Mouse (Mus musculus): ENCODE measurements around the gene Zik1. TPM values are rescaled to one million over a fixed set of nuclear protein-coding genes. Genes with fewer than 3 reads are reported as not detected.

The Zik1 gene
- total RNA-seq (2021) = 1 to 10 TPM; 1.6 to 2.2 TPM
- polyA plus RNA-seq (2012; rRNA removed) = 0.59 and 0.85 TPM in 2 replicates
- long read RNA-seq, full-length matches to known transcripts = 2 of 2 reads
- long read RNA-seq, partial matches to known transcripts = 0 of 2 reads
- long read RNA-seq, other reads (novel, unspliced or antisense) = 0 of 2 reads

GRCm38 (mm10) chr7:10494786-10495521, at the start of gene Zik1:
Gene Zik1, minus strand, starts transcription at chr7:10495394.
- peak within 1 kb of the TSS; percentile 32 for H3K27ac ChIP-seq
- H3K27me3 ChIP-seq (ENCODE audit: control insufficient read depth, insufficient read depth, low read length) = 0 out of 2 replicates have a peak, but pooled peaks cover 1% of the 10 kb centered on the region

GRCm38 (mm10) chr7:10495578-10495977, 384 bp upstream of the Zik1 start:
- peaks cover 1% of the 10 kb centered on the region; the same call in 1 of the 2 replicates for H3K4me1 ChIP-seq (ENCODE audit: control insufficient read depth, insufficient read depth, low read length)
- peaks cover 1% of the 10 kb centered on the region; the same call in 1 of the 2 replicates for H3K36me3 ChIP-seq (ENCODE audit: control insufficient read depth, insufficient read depth, low read length)
- H3K27ac ChIP-seq = no peak overlapping the region
- intact Hi-C loops (cut with DNase I) = no loop called here
- no peak overlapping the region; the same call in 1 of the 2 replicates for H3K4me3 ChIP-seq
- 0 out of 2 replicates have a peak, but pooled peaks cover 1% of the 10 kb centered on the region for H3K27me3 ChIP-seq (ENCODE audit: control insufficient read depth, insufficient read depth, low read length)
- TF ChIP-seq CTCF (IDR thresholded peaks at IDR 0.05) (no peak), POLR2A (IDR thresholded peaks at IDR 0.05; ENCODE audit: insufficient read depth, low read depth, low read length) (no peak), EP300 (IDR thresholded peaks at IDR 0.05; ENCODE audit: insufficient read depth, low read depth, low read length) (no peak)
- DNase-seq = no peak
- H3K79me2 ChIP-seq (replicated peaks; ENCODE audit: control insufficient read depth, insufficient read depth, low read length) = no peaks in the 10 kb centered on the region
- WGBS = 38% methylated on average over 6 of the region's 6 CpGs
- H3K9ac ChIP-seq (ENCODE audit: low read depth, low read length) = no peak overlapping the region

More at GRCm38 (mm10) chr7:10494786-10495521, at the start of gene Zik1:
- H3K4me3 ChIP-seq = peak within 1 kb of the TSS; percentile 65
- H3K79me2 ChIP-seq (replicated peaks; ENCODE audit: control insufficient read depth, insufficient read depth, low read length) = no peaks in the 10 kb centered on the region
- H3K36me3 ChIP-seq (ENCODE audit: control insufficient read depth, insufficient read depth, low read length) = peaks cover 3% of the 10 kb centered on the region; the same call in 1 of the 2 replicates
- intact Hi-C loops (cut with DNase I) = no loop called here
- peaks cover 1% of the 10 kb centered on the region; the same call in 1 of the 2 replicates for H3K4me1 ChIP-seq (ENCODE audit: control insufficient read depth, insufficient read depth, low read length)
- peak; percentile 64 to 70 for DNase-seq
- peak within 1 kb of the TSS; percentile 64 for H3K9ac ChIP-seq (ENCODE audit: low read depth, low read length)
- 0 out of 2 replicates have a peak, but pooled peaks have one; percentile 33 for TF ChIP-seq POLR2A (IDR thresholded peaks at IDR 0.05; ENCODE audit: insufficient read depth, low read depth, low read length)
- no peak for TF ChIP-seq CTCF (IDR thresholded peaks at IDR 0.05)
- 2% methylated on average over 33 of the region's 33 CpGs for WGBS

- Histone ChIP-seq H3K79me2 (replicated peaks; ENCODE audit: control insufficient read depth, insufficient read depth, low read length) (no peaks in the 10 kb centered on the region), H3K9ac (ENCODE audit: low read depth, low read length) (no peak overlapping the region), H3K4me3 (no peak overlapping the region), H3K27me3 (ENCODE audit: control insufficient read depth, insufficient read depth, low read length) (no peaks in the 10 kb centered on the region), H3K27ac (no peak overlapping the region), H3K36me3 (ENCODE audit: control insufficient read depth, insufficient read depth, low read length) (no peaks in the 10 kb centered on the region), H3K4me1 (ENCODE audit: control insufficient read depth, insufficient read depth, low read length) (no peaks in the 10 kb centered on the region)
- DNase-seq = no peak
- 70% methylated on average over 18 of the region's 18 CpGs for WGBS
- intact Hi-C loops (cut with DNase I) = no loop called here
- TF ChIP-seq EP300 (IDR thresholded peaks at IDR 0.05; ENCODE audit: insufficient read depth, low read depth, low read length) (no peak), POLR2A (IDR thresholded peaks at IDR 0.05; ENCODE audit: insufficient read depth, low read depth, low read length) (no peak), CTCF (IDR thresholded peaks at IDR 0.05) (no peak)
Measured at GRCm38 (mm10) chr7:10480588-10481233, 14.5 kb downstream of the Zik1 start.

- Histone ChIP-seq H3K9ac (ENCODE audit: low read depth, low read length) (no peak overlapping the region), H3K27ac (no peak overlapping the region), H3K27me3 (ENCODE audit: control insufficient read depth, insufficient read depth, low read length) (no peaks in the 10 kb centered on the region), H3K79me2 (replicated peaks; ENCODE audit: control insufficient read depth, insufficient read depth, low read length) (no peaks in the 10 kb centered on the region), H3K4me3 (no peak overlapping the region), H3K4me1 (ENCODE audit: control insufficient read depth, insufficient read depth, low read length) (no peaks in the 10 kb centered on the region), H3K36me3 (ENCODE audit: control insufficient read depth, insufficient read depth, low read length) (no peaks in the 10 kb centered on the region)
- intact Hi-C loops (cut with DNase I) = no loop called here
- TF ChIP-seq POLR2A (IDR thresholded peaks at IDR 0.05; ENCODE audit: insufficient read depth, low read depth, low read length) (no peak), EP300 (IDR thresholded peaks at IDR 0.05; ENCODE audit: insufficient read depth, low read depth, low read length) (no peak), CTCF (IDR thresholded peaks at IDR 0.05) (no peak)
- DNase-seq = no peak
Measured at GRCm38 (mm10) chr7:10479813-10480212, 15.4 kb downstream of the Zik1 start.

- TF ChIP-seq POLR2A (IDR thresholded peaks at IDR 0.05; ENCODE audit: insufficient read depth, low read depth, low read length) (no peak), EP300 (IDR thresholded peaks at IDR 0.05; ENCODE audit: insufficient read depth, low read depth, low read length) (no peak), CTCF (IDR thresholded peaks at IDR 0.05) (no peak)
- no peak overlapping the region for H3K4me3 ChIP-seq
- H3K27me3 ChIP-seq (ENCODE audit: control insufficient read depth, insufficient read depth, low read length) = no peaks in the 10 kb centered on the region
- intact Hi-C loops (cut with DNase I) = no loop called here
- H3K36me3 ChIP-seq (ENCODE audit: control insufficient read depth, insufficient read depth, low read length) = no peaks in the 10 kb centered on the region
- 52% methylated on average over 3 of the region's 3 CpGs for WGBS
- H3K27ac ChIP-seq = no peak overlapping the region
- no peak overlapping the region for H3K9ac ChIP-seq (ENCODE audit: low read depth, low read length)
- no peak for DNase-seq
- no peaks in the 10 kb centered on the region for H3K4me1 ChIP-seq (ENCODE audit: control insufficient read depth, insufficient read depth, low read length)
- H3K79me2 ChIP-seq (replicated peaks; ENCODE audit: control insufficient read depth, insufficient read depth, low read length) = no peaks in the 10 kb centered on the region
Measured at GRCm38 (mm10) chr7:10458166-10458565, 37.0 kb downstream of the Zik1 start.

- Histone ChIP-seq H3K79me2 (replicated peaks; ENCODE audit: control insufficient read depth, insufficient read depth, low read length) (no peaks in the 10 kb centered on the region), H3K9ac (ENCODE audit: low read depth, low read length) (no peak within 1 kb of the TSS), H3K27me3 (ENCODE audit: control insufficient read depth, insufficient read depth, low read length) (no peaks in the 10 kb centered on the region), H3K36me3 (ENCODE audit: control insufficient read depth, insufficient read depth, low read length) (no peaks in the 10 kb centered on the region), H3K4me3 (no peak within 1 kb of the TSS), H3K27ac (no peak within 1 kb of the TSS), H3K4me1 (ENCODE audit: control insufficient read depth, insufficient read depth, low read length) (no peaks in the 10 kb centered on the region)
- no peak for DNase-seq
- intact Hi-C loops (cut with DNase I) = no loop called here
- TF ChIP-seq CTCF (IDR thresholded peaks at IDR 0.05) (no peak), POLR2A (IDR thresholded peaks at IDR 0.05; ENCODE audit: insufficient read depth, low read depth, low read length) (no peak), EP300 (IDR thresholded peaks at IDR 0.05; ENCODE audit: insufficient read depth, low read depth, low read length) (no peak)
Measured at GRCm38 (mm10) chr7:10443031-10443430, 52.2 kb downstream of the Zik1 start, which contains the start of gene Vmn1r67. Gene Vmn1r67, plus strand, starts transcription at chr7:10443331.
